In the genomic region with DNA sequence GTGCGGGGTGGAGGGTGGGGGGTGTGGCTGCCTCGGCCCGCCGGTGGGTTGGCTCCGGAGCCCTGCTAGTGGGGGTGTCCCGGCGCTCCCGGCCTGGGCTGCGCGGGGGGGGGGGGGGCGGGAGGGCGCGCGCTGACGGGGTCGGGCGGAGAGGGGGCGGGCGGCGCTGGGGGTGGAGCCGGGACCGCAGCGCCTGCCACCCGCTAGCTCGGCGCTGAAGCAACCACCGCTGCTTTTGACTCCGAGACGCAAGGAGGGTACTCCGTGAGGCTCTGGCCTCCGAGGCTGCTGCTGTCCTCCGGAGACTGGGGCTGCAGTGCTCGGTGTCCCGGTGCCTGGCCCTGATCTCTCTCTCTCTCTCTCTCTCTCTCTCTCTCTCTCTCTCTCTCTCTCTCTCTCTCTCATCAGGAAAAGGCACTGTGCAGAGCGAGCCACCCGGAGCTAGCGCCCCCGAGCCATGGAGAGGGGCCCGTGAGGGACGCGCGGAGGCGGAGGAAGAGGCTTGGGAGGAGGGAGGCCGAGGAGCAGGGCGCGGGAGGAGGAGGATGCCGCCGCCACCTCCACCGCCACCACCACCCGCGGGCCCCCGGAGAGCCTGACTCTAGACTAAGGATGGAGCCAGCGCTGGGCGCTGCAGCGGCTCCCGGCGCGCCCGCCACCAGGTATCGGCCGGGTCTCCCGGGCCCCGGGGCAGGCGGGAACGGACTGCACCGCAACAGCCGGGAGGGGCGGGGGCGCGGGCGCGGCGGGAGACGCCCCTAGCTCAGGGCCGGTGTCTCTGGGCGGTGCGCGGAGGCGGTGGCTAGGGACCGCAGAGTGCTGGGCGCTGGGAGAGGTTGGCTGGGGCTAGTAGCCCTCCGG, we compare ENCODE assay signal across 8 mouse cellular contexts. TPM values are rescaled to one million over a fixed set of nuclear protein-coding genes. Genes with fewer than 3 reads are reported as not detected.
DNase-seq lines count a peak whose midpoint lies in the region; ATAC-seq lines count a peak whose summit lies in the region.

A gene (plus strand): TSS at position 221 of the 861 bp plus-strand sequence.

- H3K27ac ChIP-seq in forebrain, embryonic 11.5 days (ENCODE audit: low read depth, low read length) = peak within 1 kb of the TSS; percentile 31; the same call in 1 of the 2 replicates
- H3K27ac ChIP-seq in hindbrain, embryonic 13.5 days = peak within 1 kb of the TSS; percentile 81
- no peak within 1 kb of the TSS for H3K27ac ChIP-seq in limb, embryonic 11.5 days (replicated peaks; ENCODE audit: low read depth, low read length)
- peak within 1 kb of the TSS; percentile 83 for H3K27ac ChIP-seq in midbrain, embryonic 16.5 days (ENCODE audit: low read length)

- H3K36me3 ChIP-seq in forebrain, embryonic 11.5 days (ENCODE audit: control insufficient read depth, insufficient read depth, low read length) = no peaks in the 10 kb centered on the region
- no peaks in the 10 kb centered on the region for H3K36me3 ChIP-seq in hindbrain, embryonic 13.5 days
- no peaks in the 10 kb centered on the region for H3K36me3 ChIP-seq in limb, embryonic 11.5 days (ENCODE audit: control insufficient read depth, insufficient read depth, low read length)
- no peaks in the 10 kb centered on the region for H3K36me3 ChIP-seq in midbrain, embryonic 16.5 days (ENCODE audit: control insufficient read depth, insufficient read depth, low read length)

- H3K9me3 ChIP-seq in forebrain, embryonic 11.5 days (ENCODE audit: control insufficient read depth, low read length) = no peaks in the 10 kb centered on the region
- no peaks in the 10 kb centered on the region for H3K9me3 ChIP-seq in hindbrain, embryonic 13.5 days
- no peaks in the 10 kb centered on the region for H3K9me3 ChIP-seq in limb, embryonic 11.5 days (ENCODE audit: control insufficient read depth, low read length)
- no peaks in the 10 kb centered on the region for H3K9me3 ChIP-seq in midbrain, embryonic 16.5 days (replicated peaks; ENCODE audit: control insufficient read depth, low read length, poor library complexity, severe bottlenecking)

- peak within 1 kb of the TSS; percentile 96 for H3K4me2 ChIP-seq in forebrain, embryonic 11.5 days (ENCODE audit: low read depth, low read length, severe bottlenecking)
- H3K4me2 ChIP-seq in hindbrain, embryonic 13.5 days = peak within 1 kb of the TSS; percentile 96
- H3K4me2 ChIP-seq in limb, embryonic 11.5 days (ENCODE audit: low read depth, severe bottlenecking) = peak within 1 kb of the TSS; percentile 99
- peak within 1 kb of the TSS; percentile 70 for H3K4me2 ChIP-seq in midbrain, embryonic 16.5 days (ENCODE audit: low read length)

- H3K4me3 ChIP-seq in forebrain, embryonic 11.5 days (ENCODE audit: low read depth, low read length) = peak within 1 kb of the TSS; percentile 73
- peak within 1 kb of the TSS; percentile 77 for H3K4me3 ChIP-seq in hindbrain, embryonic 13.5 days
- peak within 1 kb of the TSS; percentile 69 for H3K4me3 ChIP-seq in limb, embryonic 11.5 days (ENCODE audit: low read depth, low read length)
- peak within 1 kb of the TSS; percentile 71 for H3K4me3 ChIP-seq in midbrain, embryonic 16.5 days (ENCODE audit: low read depth, low read length)

- no peaks in the 10 kb centered on the region; the same call in 1 of the 2 replicates for H3K27me3 ChIP-seq in forebrain, embryonic 11.5 days (ENCODE audit: control insufficient read depth, insufficient read depth, low read length)
- peaks cover 46% of the 10 kb centered on the region for H3K27me3 ChIP-seq in hindbrain, embryonic 13.5 days
- peaks cover 22% of the 10 kb centered on the region for H3K27me3 ChIP-seq in limb, embryonic 11.5 days (ENCODE audit: control insufficient read depth, insufficient read depth, low read length)
- H3K27me3 ChIP-seq in midbrain, embryonic 16.5 days (ENCODE audit: control insufficient read depth, insufficient read depth, low read depth, low read length) = no peaks in the 10 kb centered on the region

- WGBS in forebrain, embryonic 11.5 days = under 1% methylated on average over 51 of the region's 82 CpGs
- under 1% methylated on average over 24 of the region's 82 CpGs for WGBS in hindbrain, embryonic 13.5 days
- under 1% methylated on average over 57 of the region's 82 CpGs for WGBS in limb, embryonic 11.5 days
- WGBS in midbrain, embryonic 16.5 days = 0% methylated on average over 44 of the region's 82 CpGs

- H3K9ac ChIP-seq in forebrain, embryonic 11.5 days (ENCODE audit: low read length) = peak within 1 kb of the TSS; percentile 76
- H3K9ac ChIP-seq in hindbrain, embryonic 13.5 days = peak within 1 kb of the TSS; percentile 88
- peak within 1 kb of the TSS; percentile 61 for H3K9ac ChIP-seq in limb, embryonic 11.5 days (ENCODE audit: low read length)
- peak within 1 kb of the TSS; percentile 94 for H3K9ac ChIP-seq in midbrain, embryonic 16.5 days (ENCODE audit: low read depth, low read length)

- ATAC-seq in forebrain, embryonic 11.5 days (replicated peaks; ENCODE audit: low FRiP score) = peak; percentile 73
- ATAC-seq in hindbrain, embryonic 13.5 days (ENCODE audit: low FRiP score) = peak; percentile 72
- peak; percentile 49 for ATAC-seq in limb, embryonic 11.5 days (ENCODE audit: insufficient number of reproducible peaks, low FRiP score, low TSS enrichment, low read depth)
- ATAC-seq in midbrain, embryonic 16.5 days = peak; percentile 62

- peak; percentile 12 for DNase-seq in gastrocnemius, adult 18-20 months (ENCODE audit: low spot score)
- no peak for DNase-seq in gastrocnemius, postnatal 25 days
- DNase-seq in adrenal gland, postnatal 10 days = peak; percentile 68
- DNase-seq in forebrain, embryonic 11.5 days (ENCODE audit: low spot score) = peak; percentile 81
- DNase-seq in limb, embryonic 11.5 days (ENCODE audit: low spot score) = peak; percentile 55
- peak; percentile 19 to 31 for DNase-seq in thymus, postnatal 36 days

- peaks cover 13% of the 10 kb centered on the region for H3K4me1 ChIP-seq in forebrain, embryonic 11.5 days (replicated peaks; ENCODE audit: control insufficient read depth, insufficient read depth, low read length)
- H3K4me1 ChIP-seq in hindbrain, embryonic 13.5 days (replicated peaks) = peaks cover 55% of the 10 kb centered on the region
- peaks cover 11% of the 10 kb centered on the region for H3K4me1 ChIP-seq in limb, embryonic 11.5 days (ENCODE audit: control insufficient read depth, insufficient read depth, low read length)
- H3K4me1 ChIP-seq in midbrain, embryonic 16.5 days (ENCODE audit: control insufficient read depth, insufficient read depth, low read length) = peaks cover 46% of the 10 kb centered on the region

RNA-seq across cellular contexts. Expression of the gene that starts here (rescaled TPM):
- total RNA-seq in gastrocnemius, adult 18-20 months (2021) = 1 to 10 TPM in 1 of 2 experiments, under 1 TPM in 1; 0.80 to 1.9 TPM
- total RNA-seq in gastrocnemius, postnatal 25 days (2021) = 1 to 10 TPM; 1.4 to 3.8 TPM
- 10 to 100 TPM in 1 of 2 experiments, 1 to 10 TPM in 1; 9.6 to 13.0 TPM for total RNA-seq in adrenal gland, postnatal 10 days (2021)
- polyA plus RNA-seq in forebrain, embryonic 11.5 days (2014; fragmentation: Nextera tagmentation; extraction: Ambion mirVana) = 7.2 and 7.8 TPM in 2 replicates
- polyA plus RNA-seq in hindbrain, embryonic 13.5 days (2015; fragmentation: Nextera tagmentation; extraction: Ambion mirVana) = 13.6 and 14.6 TPM in 2 replicates
- polyA plus RNA-seq in limb, embryonic 11.5 days (2014; fragmentation: Nextera tagmentation; extraction: Ambion mirVana) = 2.3 and 2.5 TPM in 2 replicates
- polyA plus RNA-seq in midbrain, embryonic 16.5 days (2015; fragmentation: Nextera tagmentation; extraction: Ambion mirVana) = 51.2 and 54.6 TPM in 2 replicates
